Mouse (Mus musculus): ENCODE data around the gene Olfr412. TPM values are rescaled to one million over a fixed set of nuclear protein-coding genes. Genes with fewer than 3 reads are reported as not detected.

Olfr412 gene
- not detected in 2 replicates for polyA plus RNA-seq (2015; fragmentation: Nextera tagmentation; extraction: Ambion mirVana)

DNA sequence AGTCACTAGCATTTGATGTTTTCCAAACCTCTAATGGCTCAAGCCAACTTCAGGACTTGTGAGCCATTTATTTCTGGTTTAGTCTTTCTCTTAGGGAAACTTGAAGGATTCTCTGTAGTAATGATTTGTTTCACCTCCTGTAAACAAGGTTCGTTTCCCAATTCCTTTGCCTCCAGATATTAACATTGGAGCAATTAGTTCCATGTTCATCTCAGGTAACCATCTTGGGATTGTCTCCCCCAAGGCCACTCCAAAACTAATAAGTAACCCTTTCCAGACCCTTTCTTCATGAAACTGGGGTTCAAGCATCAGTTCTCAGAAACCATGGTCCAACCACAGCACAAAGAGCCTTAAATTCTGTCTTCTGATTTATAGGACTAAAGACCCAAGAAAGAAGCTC lies at the start of gene Olfr412:
TSS of gene Olfr412 (plus strand) at position 301 of the 400 bp plus-strand sequence.

DNA sequence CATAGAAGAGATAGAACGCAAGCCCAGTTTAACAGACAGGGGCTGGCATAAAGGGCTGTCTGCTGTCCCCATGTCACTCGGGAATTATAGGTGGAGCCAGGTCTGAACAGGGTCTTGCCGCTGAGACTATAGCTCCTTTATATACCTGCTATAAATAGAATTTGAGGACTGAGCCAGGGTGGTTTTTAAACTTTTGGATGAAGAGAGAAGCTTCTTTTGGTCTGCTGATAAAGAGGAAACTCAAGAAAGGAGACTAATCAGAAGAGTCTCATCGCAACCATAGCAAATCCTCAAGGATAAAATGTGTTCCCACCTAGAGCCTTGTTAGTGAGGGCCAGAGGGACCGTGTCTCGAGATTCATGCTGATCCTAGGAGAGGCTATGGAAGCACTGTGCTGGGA lies 23.9 kb upstream of the Olfr412 start, which contains the start of gene Olfr410:
TSS of gene Olfr410 (minus strand) at position 101 of the 400 bp plus-strand sequence.

DNA sequence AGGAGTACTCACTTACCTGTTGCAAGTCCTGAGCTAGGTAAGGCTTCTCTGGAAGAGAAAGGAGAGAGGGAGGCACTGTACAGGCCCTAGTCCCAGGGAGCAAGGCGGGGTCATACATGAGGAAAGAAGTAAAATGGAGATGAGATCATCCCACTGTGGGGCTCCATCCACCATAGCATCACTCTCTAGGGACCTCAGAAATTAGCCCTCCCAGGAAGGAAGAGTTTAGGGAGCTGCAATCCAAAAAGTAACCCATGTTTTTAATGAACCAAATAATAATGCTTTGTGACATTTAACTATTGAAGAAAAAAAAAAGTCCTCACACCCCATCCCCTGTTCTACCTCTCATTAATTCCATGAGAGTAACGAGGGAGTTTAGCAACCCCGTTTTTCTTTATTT lies 9.3 kb upstream of the Olfr412 start, which contains the start of gene Olfr411:
TSS of gene Olfr411 (minus strand) at position 101 of the 400 bp plus-strand sequence.

Other genes with a start within 250 kb of the Olfr412 start
- not detected in 2 replicates for gene Olfr401, start 248.4 kb upstream of the Olfr412 start, polyA plus RNA-seq (2015; fragmentation: Nextera tagmentation; extraction: Ambion mirVana)
- not detected in 2 replicates for gene Olfr402, start 208.5 kb upstream of the Olfr412 start, polyA plus RNA-seq (2015; fragmentation: Nextera tagmentation; extraction: Ambion mirVana)
- gene Olfr403, start 175.8 kb upstream of the Olfr412 start, polyA plus RNA-seq (2015; fragmentation: Nextera tagmentation; extraction: Ambion mirVana) = not detected in 2 replicates
- gene Olfr43, start 150.7 kb upstream of the Olfr412 start, polyA plus RNA-seq (2015; fragmentation: Nextera tagmentation; extraction: Ambion mirVana) = not detected in 2 replicates
- gene Olfr406, start 102.3 kb upstream of the Olfr412 start, polyA plus RNA-seq (2015; fragmentation: Nextera tagmentation; extraction: Ambion mirVana) = not detected in 2 replicates
- not detected in 2 replicates for gene Olfr59, start 78.3 kb upstream of the Olfr412 start, polyA plus RNA-seq (2015; fragmentation: Nextera tagmentation; extraction: Ambion mirVana)
- gene Olfr410, start 24.0 kb upstream of the Olfr412 start, polyA plus RNA-seq (2015; fragmentation: Nextera tagmentation; extraction: Ambion mirVana) = not detected in 2 replicates
- gene Olfr411, start 9.4 kb upstream of the Olfr412 start, polyA plus RNA-seq (2015; fragmentation: Nextera tagmentation; extraction: Ambion mirVana) = not detected in 2 replicates
- 7.8 and 9.3 TPM in 2 replicates for gene Rap1gap2, start 248.8 kb downstream of the Olfr412 start, polyA plus RNA-seq (2015; fragmentation: Nextera tagmentation; extraction: Ambion mirVana)